Mouse (Mus musculus): Measurements from ENCODE around the gene Taf3.

DNA sequence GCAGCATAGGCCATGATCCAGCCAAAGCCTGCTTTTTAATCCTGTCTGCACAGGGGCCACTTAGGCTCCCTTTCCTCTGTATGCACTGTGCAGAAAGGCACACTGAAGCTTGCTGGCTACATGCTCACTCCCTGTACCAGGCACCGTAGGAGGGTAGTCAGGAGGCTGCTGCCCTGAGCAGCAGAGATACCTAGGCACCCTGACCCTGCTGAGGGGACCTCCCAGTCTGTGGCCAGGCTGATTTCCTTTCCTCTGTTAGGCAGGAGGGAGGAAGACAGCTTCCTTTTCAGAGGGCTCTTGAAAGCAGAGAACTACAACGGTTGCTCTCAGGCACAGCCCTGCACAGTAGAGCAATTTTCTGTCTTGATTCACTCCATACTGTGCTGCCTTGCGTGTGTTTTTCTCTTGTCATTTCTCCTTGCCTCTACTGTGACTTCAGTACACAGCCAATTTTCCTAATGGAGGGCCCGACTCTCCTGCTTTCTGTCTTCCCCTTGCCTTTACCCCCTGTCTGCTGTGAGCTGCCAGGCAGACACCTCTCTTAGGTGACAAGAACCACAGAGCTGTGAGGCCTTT lies 177.2 kb downstream of the Taf3 start:
- TF ChIP-seq CTCF (IDR thresholded peaks at IDR 0.05; ENCODE audit: low read depth, low read length) = no peak
- no peak for TF ChIP-seq POLR2A (IDR thresholded peaks at IDR 0.05; ENCODE audit: extremely low read depth, insufficient read depth, low read length)

Data from liver, adult 2 months (tissue).